Mouse (Mus musculus) kidney, postnatal 25 days (tissue): Measurements from ENCODE around the gene Ext2.
A peak's percentile ranks its signal among the peaks of the same experiment; 100 is the strongest.

Source experiments
- DNase-seq, 2 experiments: peaks; one replicate each; pipeline ENCODE4 v3.0.0; 2021; ENCODE audit warnings: mixed read lengths in 2 of 2

Gene Ext2

GRCm38 (mm10) chr2:93671573-93672184 is 150.7 kb downstream of the Ext2 start:
- DNase-seq = no peak

DNA sequence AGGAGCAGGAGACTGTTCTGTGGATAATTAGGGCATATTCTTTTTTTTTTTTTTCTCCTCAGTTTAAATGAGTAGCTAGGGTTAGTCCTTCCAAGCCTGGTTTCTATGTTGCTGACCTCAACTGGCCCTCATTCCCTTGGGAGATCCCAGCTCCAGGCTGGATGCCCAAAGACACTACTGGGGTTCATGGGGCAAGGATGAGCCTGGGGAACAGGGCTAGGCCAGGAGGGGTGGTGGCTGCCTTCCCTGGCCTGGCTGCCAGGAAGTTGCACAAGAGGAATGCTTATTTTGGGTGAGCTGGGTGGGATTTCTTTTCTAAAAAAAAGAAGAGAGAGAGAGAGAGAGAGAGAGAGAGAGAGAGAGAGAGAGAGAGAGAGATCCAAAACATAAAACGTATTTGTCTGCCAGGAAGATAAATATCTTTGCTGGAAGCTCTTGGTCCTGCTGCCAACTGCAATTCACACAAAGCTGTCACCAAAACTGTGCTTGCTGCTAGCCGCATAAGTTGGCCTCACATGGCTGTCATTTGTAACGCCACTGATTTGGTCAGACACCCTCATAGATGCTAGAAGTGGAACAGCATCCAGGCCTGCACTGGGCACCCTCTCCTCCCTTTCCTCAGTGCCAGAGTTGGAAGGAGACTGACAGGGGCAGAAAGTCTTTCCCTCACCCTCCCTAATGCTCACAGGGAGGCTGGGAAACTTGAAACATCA is 156.1 kb downstream of the Ext2 start:
- peak in 1 of 2 experiments; percentile 56 for DNase-seq

- no peak for DNase-seq
Measured at GRCm38 (mm10) chr2:93665472-93665871, 156.9 kb downstream of the Ext2 start.

- no peak for DNase-seq
Measured at GRCm38 (mm10) chr2:93662240-93662865, 160.0 kb downstream of the Ext2 start.

DNA sequence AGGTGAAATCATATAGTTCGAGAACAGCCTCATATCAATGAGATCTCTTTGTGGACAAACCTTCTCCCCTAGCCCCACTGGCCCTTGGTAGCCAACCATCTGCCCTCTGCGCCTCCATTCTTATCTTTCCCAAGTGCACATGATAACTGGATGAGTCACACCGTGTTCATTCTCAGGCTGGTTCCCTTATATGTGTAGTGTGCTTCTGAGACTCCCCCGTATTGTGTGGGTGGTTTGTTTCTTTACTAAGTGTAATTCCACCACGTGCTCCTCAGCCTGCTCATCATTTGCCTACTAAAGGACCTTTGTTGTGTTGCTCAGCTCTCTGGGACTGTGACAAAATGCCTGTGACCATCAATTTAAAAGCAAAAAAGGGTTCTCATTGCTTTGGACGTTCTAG is 161.3 kb downstream of the Ext2 start:
- DNase-seq = no peak

DNA sequence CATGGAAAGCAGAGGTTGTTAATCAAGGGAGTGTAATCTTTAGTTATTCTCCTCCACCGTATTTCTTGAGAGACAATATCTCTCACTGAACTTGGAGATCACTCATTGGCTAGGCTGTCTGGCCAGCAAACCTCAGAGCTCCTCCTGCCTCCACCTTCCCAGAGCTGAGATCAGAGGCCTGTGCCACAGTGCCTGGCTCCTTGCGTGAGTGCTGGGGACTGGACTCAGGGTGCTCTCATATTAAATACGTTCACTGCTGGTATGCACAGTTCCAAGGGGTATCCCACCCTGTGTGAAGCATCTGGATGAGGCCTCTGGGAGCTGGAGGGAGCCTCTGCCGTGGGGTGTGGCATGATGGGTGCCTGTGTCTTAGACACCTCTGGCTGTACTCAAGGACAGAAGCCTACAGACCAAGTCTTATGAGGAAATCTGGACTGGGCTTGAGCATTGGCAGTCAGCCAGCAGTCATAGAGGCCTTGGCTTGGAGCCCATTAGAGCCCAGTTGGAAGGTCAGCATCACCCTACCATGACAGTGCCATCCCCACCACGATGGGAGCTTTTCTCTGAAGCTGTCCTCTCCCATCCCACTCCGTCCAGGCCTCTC is 162.6 kb downstream of the Ext2 start:
- DNase-seq = peak in 1 of 2 experiments; percentile 53

DNA sequence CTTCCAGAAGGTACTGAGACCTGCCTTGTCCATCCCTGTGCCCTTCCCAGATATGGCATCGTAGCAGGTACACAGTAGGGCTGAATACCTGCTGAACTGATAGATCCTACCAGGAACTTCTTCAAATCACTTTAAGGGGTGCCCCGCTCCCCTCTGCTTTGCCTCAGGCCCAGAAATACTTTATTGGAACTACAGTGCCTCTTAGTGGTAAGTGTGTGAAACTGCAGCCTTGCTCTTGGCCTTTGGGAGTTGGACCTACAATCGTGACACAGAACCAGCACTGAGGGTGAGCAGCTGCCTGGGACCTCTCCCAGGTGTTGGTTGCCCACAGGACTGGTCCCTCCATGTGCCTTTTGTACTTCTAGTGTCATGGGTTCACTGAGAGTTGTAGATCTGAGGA is 163.4 kb downstream of the Ext2 start:
- DNase-seq = peak in 1 of 2 experiments; percentile 42

GRCm38 (mm10) chr2:93654336-93655055 is 167.9 kb downstream of the Ext2 start:
- DNase-seq = no peak

GRCm38 (mm10) chr2:93649243-93649870 is 173.0 kb downstream of the Ext2 start:
- no peak for DNase-seq

DNA sequence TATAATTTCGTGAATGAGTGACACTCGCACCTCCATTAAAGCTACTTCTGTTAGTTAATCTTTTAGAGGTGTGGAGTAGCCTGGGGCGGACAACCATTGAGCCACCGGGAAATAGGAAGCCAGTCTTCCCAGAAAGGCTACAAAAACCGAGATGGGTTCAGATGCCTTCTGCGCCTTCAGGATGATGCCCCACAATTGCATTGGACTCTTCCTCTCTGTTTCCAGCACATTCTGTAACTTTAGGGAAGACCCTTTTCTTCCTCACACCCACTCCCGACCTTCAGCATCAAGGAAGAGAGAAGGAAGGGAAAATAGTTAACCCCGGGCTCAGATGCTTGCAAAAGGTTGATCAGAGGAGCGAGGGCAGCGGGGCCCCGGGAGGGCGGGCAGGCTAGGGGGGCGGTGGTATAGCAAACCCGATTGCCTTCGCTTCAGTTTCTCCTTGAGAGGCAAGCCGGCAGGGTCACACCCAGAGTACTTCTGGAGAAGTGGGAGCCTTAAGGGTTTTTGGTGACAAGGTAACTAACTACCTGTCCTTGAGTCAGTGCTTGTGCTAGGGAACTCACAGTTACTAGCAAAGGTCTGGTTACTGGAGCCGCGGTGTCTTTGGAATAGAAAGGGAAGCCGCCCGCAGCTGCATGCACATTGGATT is 174.3 kb downstream of the Ext2 start:
- no peak for DNase-seq

GRCm38 (mm10) chr2:93647051-93647923 is 175.1 kb downstream of the Ext2 start:
- peak in 1 of 2 experiments; percentile 7 for DNase-seq

- peak in 1 of 2 experiments; percentile 15 for DNase-seq
Measured at GRCm38 (mm10) chr2:93645626-93646320, 176.6 kb downstream of the Ext2 start.

DNA sequence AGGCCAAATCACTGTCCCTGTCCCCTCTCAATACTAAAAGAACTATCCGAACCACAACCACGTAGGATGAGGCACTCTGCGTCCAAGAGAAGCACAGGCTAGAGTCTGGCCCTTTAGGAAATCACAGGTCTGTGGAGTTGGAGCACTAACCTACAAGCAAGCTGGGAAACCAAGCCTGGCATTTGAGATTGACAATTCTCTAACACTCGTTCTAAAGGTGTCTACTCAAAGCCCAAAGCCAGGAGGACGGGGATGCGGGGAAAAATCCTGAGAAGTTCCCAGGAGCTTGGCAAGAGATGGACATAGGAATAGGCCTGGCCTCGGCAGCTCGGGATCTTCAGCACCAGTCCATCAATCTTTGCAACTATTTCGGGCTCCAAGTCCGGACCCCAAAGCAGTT is 177.2 kb downstream of the Ext2 start:
- DNase-seq = no peak

- DNase-seq = no peak
Measured at GRCm38 (mm10) chr2:93644731-93645130, 177.6 kb downstream of the Ext2 start.

GRCm38 (mm10) chr2:93644234-93644633 is 178.1 kb downstream of the Ext2 start:
- DNase-seq = no peak

GRCm38 (mm10) chr2:93643403-93643780 is 179.0 kb downstream of the Ext2 start:
- no peak for DNase-seq

- no peak for DNase-seq
Measured at GRCm38 (mm10) chr2:93634609-93635008, 187.8 kb downstream of the Ext2 start.

DNA sequence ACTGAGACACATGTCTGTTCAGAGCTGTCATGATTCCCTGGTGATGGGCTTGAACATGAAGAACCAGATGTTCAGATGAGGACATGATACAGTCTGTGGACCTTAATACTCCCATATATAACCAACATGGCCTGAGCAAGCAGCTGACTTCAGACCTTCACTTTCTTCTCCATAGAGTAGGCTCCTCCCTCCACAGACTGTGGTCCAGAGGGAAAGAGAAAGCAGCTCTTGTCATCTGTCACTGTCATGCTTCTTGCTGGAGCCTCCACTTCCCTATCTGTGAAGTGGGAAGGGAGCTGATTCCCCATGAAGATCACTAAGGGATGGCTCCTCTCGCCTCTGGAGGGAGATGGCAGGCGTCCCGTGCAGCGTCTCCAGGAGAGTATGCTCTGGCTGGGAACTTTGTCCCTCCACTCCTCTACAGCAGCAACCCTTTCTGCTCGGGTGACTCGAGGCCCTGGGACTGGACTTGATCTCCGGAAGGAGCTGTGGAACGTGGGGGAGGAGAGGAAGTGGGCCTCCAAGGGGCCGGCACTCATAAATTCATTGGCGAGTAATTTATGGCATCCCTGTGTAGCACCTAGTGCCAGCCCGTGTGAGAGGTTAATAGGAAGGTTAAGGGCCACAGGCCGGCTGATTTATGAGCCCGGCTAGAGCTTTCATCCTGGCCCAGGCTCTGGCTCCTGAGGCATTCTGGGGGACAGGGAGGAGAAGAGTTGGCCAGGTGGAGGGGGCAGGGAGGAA is 197.5 kb downstream of the Ext2 start:
- DNase-seq = peak; percentile 34 to 67

GRCm38 (mm10) chr2:93619208-93619849 is 203.0 kb downstream of the Ext2 start:
- DNase-seq = no peak
